Mouse (Mus musculus): Measurements from ENCODE around the gene Vmn1r189.
"Not testable (repeated sequence)": the region's sequence is repeated elsewhere in the genome, so short reads cannot be mapped to it uniquely, and the experiment has no call there.

Gene Vmn1r189

GRCm38 (mm10) chr13:22105724-22106123 lies at the start of gene Vmn1r189:
Gene Vmn1r189, minus strand, starts transcription at chr13:22105824.
- CTCF ChIA-PET, result not testable (repeated sequence)

GRCm38 (mm10) chr13:22136495-22137293 lies 31.1 kb upstream of the Vmn1r189 start:
- CTCF ChIA-PET, result not testable (repeated sequence)

GRCm38 (mm10) chr13:22084140-22084539 lies 21.5 kb downstream of the Vmn1r189 start, which contains the start of gene Vmn1r188:
Gene Vmn1r188, plus strand, starts transcription at chr13:22084440.
- CTCF ChIA-PET, result not testable (repeated sequence)

- CTCF ChIA-PET, result no interaction called here
These were observed 42.2 kb downstream of the Vmn1r189 start for GRCm38 (mm10) chr13:22063468-22063867.

GRCm38 (mm10) chr13:22061422-22061821 lies 44.2 kb downstream of the Vmn1r189 start:
- CTCF ChIA-PET, result no interaction called here

GRCm38 (mm10) chr13:22053754-22054153 lies 51.9 kb downstream of the Vmn1r189 start:
- CTCF ChIA-PET, result no interaction called here

GRCm38 (mm10) chr13:22051523-22051859 lies 54.1 kb downstream of the Vmn1r189 start:
- CTCF ChIA-PET, result interaction anchor here (0.7 kb wide), 1 partner anchor 336 kb away, joined by 3 read pairs; no protein-coding TSS in a partner anchor

GRCm38 (mm10) chr13:22050591-22051522 lies 54.8 kb downstream of the Vmn1r189 start:
- CTCF ChIA-PET, result no interaction called here

Measured in spleen, embryonic (tissue).